Mouse (Mus musculus): ENCODE measurements at regions not wholly inside any gene's neighbourhood (a gene's known extent, or its start where the extent isn't known, plus 50 kb on each side); places are given as distances from the start of the nearest gene placed in this dataset.

- DNase-seq (ENCODE audit: low read depth), result no peak
Observed at GRCm38 (mm10) chr7:111420698-111421097, 337.9 kb upstream of the Eif4g2 start.

DNA sequence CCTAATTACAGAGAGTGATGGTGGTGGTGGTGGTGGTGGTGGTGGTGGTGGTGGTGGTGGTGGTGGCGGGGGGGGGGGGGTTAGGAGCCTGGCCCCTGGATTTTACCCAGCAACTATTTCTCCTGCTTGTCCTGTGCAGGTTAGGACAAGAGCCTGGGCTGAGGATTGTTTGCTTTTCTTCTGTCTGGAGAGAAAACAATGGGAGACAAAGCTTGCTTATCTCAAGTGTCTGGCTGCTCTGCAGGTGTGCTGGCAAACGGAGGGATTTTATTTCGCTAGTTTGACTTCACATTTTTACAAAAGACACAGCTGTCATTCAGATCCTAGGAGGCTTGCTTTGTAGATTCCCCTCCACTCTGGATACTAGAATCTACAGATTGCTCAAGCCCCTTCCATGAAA lies 334.9 kb upstream of the Eif4g2 start:
- no peak for DNase-seq (ENCODE audit: low read depth)

GRCm38 (mm10) chr7:111416061-111416460 lies 333.2 kb upstream of the Eif4g2 start:
- DNase-seq (ENCODE audit: low read depth), result no peak

- no peak for DNase-seq (ENCODE audit: low read depth)
Observed at GRCm38 (mm10) chr7:111413745-111414144, 330.9 kb upstream of the Eif4g2 start.

- no peak for DNase-seq (ENCODE audit: low read depth)
Observed at GRCm38 (mm10) chr7:111412957-111413356, 330.1 kb upstream of the Eif4g2 start.

- no peak for DNase-seq (ENCODE audit: low read depth)
Observed at GRCm38 (mm10) chr7:111411386-111411960, 328.6 kb upstream of the Eif4g2 start.

GRCm38 (mm10) chr7:111395972-111396371 lies 313.1 kb upstream of the Eif4g2 start:
- no peak for DNase-seq (ENCODE audit: low read depth)

DNA sequence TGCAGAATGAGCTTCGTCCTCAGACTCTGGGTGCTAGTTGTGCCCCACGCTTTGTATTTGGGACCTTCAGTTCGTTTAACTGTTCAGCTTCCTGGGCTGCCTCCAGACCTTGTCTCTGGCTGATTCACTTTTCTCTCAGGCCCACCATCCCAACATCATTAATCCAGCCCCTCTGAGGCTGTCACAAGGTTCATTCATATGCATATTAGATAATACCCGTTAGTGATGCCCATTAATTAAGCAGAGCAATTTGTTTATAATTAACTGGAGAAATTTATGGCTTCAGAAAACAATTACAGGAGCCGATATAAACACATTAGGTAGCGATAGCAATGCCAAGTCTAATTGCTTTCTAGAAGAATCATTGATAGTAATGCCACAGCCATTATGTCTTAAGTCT lies 312.3 kb upstream of the Eif4g2 start:
- no peak for DNase-seq (ENCODE audit: low read depth)

DNA sequence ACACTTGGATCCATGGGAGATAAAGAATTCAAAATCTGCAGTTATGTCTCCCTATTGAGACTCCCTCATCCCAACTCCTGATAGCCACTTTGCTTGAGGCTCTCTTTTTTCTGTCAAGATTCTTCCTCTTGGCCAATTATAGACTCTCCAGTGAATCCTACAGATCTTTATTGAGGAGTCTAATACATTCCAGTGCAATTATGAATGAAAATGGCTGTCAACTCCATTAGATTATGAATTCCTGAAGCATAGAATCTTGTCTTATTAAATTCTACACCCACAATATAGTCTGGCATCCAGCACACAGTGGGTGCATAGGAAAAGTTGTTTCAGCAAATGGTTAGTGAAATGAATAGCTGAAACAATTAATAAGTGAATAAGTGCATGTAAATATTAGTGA lies 311.0 kb upstream of the Eif4g2 start:
- DNase-seq (ENCODE audit: low read depth), result no peak

- DNase-seq (ENCODE audit: low read depth), result no peak
Observed at GRCm38 (mm10) chr7:111389690-111390089, 306.9 kb upstream of the Eif4g2 start.

GRCm38 (mm10) chr7:111374534-111374933 lies 291.7 kb upstream of the Eif4g2 start:
- no peak for DNase-seq (ENCODE audit: low read depth)

GRCm38 (mm10) chr7:111373380-111374173 lies 290.7 kb upstream of the Eif4g2 start:
- DNase-seq (ENCODE audit: low read depth), result no peak

GRCm38 (mm10) chr7:111370421-111370887 lies 287.6 kb upstream of the Eif4g2 start:
- no peak for DNase-seq (ENCODE audit: low read depth)

DNA sequence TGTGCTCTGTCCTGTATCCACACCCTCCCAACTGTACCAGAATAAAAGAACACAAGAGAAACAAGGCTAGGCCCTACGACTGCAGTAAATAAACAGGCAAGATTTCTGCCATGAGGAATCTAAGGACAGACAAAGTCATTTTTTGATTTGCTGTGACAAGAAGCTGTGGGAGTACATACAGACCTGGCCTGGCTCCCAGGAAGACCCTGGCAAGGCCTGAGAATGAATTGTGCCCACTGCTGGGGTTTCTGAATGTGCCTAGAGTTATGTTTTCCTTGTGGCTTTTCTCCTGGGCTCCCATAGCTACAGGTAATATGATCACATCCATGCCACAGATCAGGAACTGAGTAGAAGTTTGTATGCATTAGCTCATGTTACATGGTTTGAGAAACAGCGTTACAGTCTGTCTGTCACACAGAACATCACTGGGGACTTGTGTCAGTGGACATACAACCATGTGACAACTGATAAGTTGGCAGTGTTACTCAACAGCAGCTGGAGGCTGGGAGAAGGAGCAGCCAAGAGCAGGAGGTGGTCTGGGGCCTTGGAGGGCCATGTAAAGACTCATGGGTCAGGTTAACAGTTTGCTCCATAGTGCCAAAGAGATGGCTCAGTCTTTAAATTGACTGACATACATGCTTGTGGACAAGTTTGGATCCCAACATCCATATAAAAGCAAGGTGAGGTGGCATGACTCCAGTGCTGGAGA lies 285.6 kb upstream of the Eif4g2 start:
- no peak for DNase-seq (ENCODE audit: low read depth)

DNA sequence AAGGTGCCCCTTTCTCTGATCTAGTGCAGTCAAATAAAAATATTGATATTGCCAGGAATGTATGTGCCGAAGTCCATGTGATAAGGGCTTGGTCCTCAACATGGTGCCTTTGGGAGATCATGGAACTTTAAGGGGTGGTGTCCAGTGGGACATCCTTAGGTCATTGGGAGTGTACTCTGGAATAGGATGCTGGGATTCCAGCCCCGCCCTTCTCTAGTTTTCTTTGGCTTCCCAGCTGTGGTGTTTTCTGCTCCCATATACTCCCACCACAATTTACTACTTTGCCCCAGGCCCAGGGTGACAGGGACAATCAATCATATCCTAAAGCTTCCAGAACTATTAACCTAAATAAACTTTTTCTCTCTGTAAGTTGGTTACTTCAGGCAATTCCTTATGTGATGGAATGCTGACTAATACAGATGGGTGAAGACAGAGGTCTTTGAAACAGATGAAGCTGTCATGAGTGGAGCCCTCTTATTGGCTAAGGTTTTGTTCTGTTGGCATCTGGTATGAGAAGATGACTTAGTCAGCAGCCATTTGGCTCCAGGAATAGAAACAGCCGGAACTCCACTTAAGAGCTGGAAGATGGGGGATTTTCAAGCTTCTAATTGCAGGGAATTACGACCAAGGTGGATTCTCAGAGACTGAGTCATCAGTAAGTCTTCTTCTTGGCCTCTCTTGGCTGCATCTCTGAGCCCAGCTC lies 284.3 kb upstream of the Eif4g2 start:
- no peak for DNase-seq (ENCODE audit: low read depth)

DNA sequence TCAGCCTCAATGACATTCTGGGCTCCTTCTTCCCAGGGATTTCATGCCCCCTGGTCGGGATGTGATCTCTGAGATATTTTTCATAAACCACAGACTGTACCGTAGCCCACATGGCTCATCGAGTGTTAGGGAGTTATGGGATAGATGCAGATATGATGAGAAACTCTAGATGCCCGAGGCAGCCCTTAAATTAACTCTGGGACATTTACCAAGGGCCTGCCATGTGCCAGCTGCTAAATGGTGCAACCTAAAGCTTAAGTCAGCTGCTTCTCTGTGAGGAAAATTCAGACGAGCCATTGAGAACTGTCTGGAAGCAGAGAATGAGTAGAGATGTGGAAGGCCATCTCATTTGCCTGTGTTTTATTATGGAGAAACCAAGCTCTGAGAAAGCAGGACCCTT lies 282.6 kb upstream of the Eif4g2 start:
- no peak for DNase-seq (ENCODE audit: low read depth)

DNA sequence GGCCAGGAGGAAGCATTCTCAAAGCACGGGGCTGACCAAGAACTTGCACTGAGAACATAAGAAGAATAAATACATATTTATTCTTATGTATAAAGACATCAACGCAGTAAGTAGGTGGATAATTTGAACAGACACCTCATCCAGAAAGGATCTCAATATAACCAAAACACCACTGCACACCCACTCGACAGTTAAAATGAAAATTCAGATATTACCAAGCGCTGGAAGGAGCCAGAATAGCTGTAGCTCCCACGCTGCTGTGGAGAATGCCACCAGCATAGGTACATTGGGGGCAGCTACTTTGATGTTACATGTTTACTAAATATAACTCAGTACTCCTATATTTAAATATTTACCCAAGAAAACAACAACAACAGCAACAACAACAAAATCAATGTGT lies 280.4 kb upstream of the Eif4g2 start:
- no peak for DNase-seq (ENCODE audit: low read depth)

DNA sequence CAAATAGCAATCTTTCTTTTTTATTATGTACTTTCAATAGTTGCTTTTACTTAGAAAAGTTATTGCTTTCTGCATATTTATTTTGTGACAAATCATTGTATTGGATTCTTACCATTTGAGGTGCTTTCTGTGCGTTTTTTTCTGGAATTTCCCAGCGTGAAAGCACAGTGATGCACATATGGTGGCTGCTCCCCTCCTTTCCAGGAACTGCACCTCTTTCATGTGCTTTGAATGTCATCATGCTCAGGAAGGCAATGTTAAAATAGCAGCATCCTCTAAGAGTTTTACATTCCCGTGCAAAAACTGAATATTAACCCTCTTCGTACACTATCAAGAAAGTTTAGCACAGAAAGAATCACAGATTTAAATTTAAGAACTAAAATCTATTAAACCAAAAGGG lies 279.8 kb upstream of the Eif4g2 start:
- DNase-seq (ENCODE audit: low read depth), result no peak

GRCm38 (mm10) chr7:111355088-111355656 lies 272.3 kb upstream of the Eif4g2 start:
- no peak for DNase-seq (ENCODE audit: low read depth)

DNA sequence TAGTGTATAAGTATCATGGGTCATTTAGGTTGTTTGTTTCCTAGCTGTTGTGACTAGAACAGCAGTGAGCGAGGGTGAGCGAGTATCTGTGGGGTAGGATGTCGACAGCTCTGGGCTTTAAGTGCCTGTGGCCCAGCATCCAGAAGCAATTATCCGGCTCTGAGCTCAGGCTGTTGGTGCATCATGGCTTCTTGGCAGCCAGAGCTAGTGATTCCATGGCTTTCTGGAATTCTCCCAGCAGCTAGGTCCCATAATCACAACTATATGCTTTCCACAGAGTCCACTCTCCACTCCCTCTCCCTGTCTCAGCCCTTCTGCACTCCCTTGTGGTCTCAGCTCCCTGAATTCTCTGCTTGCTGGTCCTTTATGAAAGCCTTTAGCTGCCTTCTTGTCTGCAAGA lies 271.2 kb upstream of the Eif4g2 start:
- no peak for DNase-seq (ENCODE audit: low read depth)

- DNase-seq (ENCODE audit: low read depth), result no peak
Observed at GRCm38 (mm10) chr7:111352176-111352575, 269.3 kb upstream of the Eif4g2 start.

GRCm38 (mm10) chr7:111345117-111345516 lies 262.3 kb upstream of the Eif4g2 start:
- DNase-seq (ENCODE audit: low read depth), result no peak

Data from induced T-regulatory cell, adult 2 months (primary cell).